Mouse (Mus musculus) embryonic facial prominence, embryonic 14.5 days (tissue): ENCODE data around the gene Cenpc1. TPM values are rescaled to one million over a fixed set of nuclear protein-coding genes. Genes with fewer than 3 reads are reported as not detected.

Experiments
- ATAC-seq: fragments of 200-750 bp; cut with Nextera tagmentation; 2 replicates; pipeline ENCODE4 v1.8.0; 2017; ENCODE audit warnings: low read depth, moderate number of reproducible peaks, moderate TSS enrichment
- DNase-seq: peaks from one replicate; pipeline ENCODE4 v3.0.0-alpha.2; 2015; ENCODE audit warnings: low spot score
- H3K27ac ChIP-seq: fragments of 300-500 bp; sonication (generic); replicated peaks from 2 replicates; pipeline ENCODE4 v1.5.1; 2014; ENCODE audit warnings: low read depth, mild to moderate bottlenecking, low read length, moderate library complexity
- H3K27me3 ChIP-seq: fragments of 300-500 bp; sonication (generic); replicated peaks from 2 replicates; pipeline ENCODE4 v1.6.1; 2014; ENCODE audit warnings: low read length; ENCODE audit not compliant: control insufficient read depth, insufficient read depth
- H3K36me3 ChIP-seq: fragments of 300-500 bp; sonication (generic); 2 replicates; pipeline ENCODE4 v1.6.1; 2014; ENCODE audit warnings: low read length, mixed read lengths; ENCODE audit not compliant: control insufficient read depth, insufficient read depth
- H3K4me1 ChIP-seq: fragments of 300-500 bp; sonication (generic); 2 replicates; pipeline ENCODE4 v1.6.1; 2014; ENCODE audit warnings: antibody characterized with exemption, low read length; ENCODE audit not compliant: control insufficient read depth, insufficient read depth
- H3K4me2 ChIP-seq: fragments of 300-500 bp; sonication (generic); 2 replicates; pipeline ENCODE4 v1.6.1; 2014; ENCODE audit warnings: low read depth, mild to moderate bottlenecking, low read length, moderate library complexity, mixed read lengths
- H3K4me3 ChIP-seq: fragments of 300-500 bp; sonication (generic); 2 replicates; pipeline ENCODE4 v1.5.1; 2014; ENCODE audit warnings: low read depth, mild to moderate bottlenecking, low read length
- H3K9ac ChIP-seq: fragments of 300-500 bp; sonication (generic); 2 replicates; pipeline ENCODE4 v1.6.1; 2014; ENCODE audit warnings: low read depth, mild to moderate bottlenecking, low read length, moderate library complexity, mixed read lengths
- H3K9me3 ChIP-seq: fragments of 300-500 bp; sonication (generic); 2 replicates; pipeline ENCODE4 v1.6.1; 2016; ENCODE audit warnings: low read length; ENCODE audit not compliant: control insufficient read depth
- WGBS: fragments of 180-500 bp; shearing (Covaris S2); extraction: QIAGEN DNeasy Blood & Tissue Kit; methylation state at CpG from one replicate; pipeline ENCODE4 v1.1.7; 2014; 5-methylcytosine and 5-hydroxymethylcytosine counted together
- polyA plus RNA-seq: library from polyadenylated mRNA; unstranded; fragments of >200 nt; fragmentation: Nextera tagmentation; extraction: Ambion mirVana; gene quantifications from 2 replicates; pipeline ENCODE4 v1.2.1, GENCODE M21; 2014

Gene Cenpc1
- polyA plus RNA-seq, 1 experiment from 2014 or later, result 25.1 TPM

DNA sequence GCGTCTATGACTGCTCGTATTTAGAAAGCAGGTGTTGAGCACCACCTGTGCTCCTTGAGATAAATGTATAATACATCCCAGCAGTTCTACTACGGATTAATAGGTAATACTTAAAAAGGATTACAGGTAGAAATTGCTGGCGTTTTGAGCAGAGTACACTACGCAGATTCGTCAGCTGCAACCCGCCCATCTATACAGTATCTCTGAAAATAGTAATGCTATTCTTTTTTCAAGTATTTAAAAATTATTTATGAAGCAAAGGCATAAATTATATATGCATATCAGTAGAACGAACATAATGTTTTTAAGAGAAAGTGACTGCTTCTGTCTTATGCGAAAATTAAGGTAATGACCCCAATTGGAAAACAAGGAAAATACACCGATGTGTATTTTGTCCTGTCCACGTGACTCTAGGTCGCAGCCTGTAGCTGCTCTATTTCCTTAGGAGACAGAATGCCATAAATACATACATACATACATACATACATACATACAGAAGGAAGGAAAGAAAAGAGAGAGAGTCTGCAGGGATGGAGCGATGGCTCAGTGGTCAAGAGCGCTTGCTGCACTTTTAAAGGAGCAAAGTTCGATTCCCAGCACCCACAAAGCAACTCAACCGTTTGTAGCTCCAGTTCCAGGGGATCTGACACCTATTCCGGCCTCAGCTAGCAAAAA, 630 bp upstream of the Cenpc1 start:
- peaks cover 10% of the 10 kb centered on the region; the same call in 1 of the 2 replicates for H3K4me1 ChIP-seq
- peak; percentile 62 for ATAC-seq
- peak; percentile 33 for DNase-seq
- under 1% methylated on average over 17 of the region's 17 CpGs for WGBS
- no peaks in the 10 kb centered on the region for H3K36me3 ChIP-seq
- peak overlapping the region; percentile 78 for H3K4me2 ChIP-seq
- no peaks in the 10 kb centered on the region for H3K9me3 ChIP-seq
- H3K27me3 ChIP-seq, result no peaks in the 10 kb centered on the region
- H3K27ac ChIP-seq, result peak overlapping the region; percentile 80
- peak overlapping the region; percentile 46 for H3K9ac ChIP-seq
- H3K4me3 ChIP-seq, result peak overlapping the region; percentile 75

DNA sequence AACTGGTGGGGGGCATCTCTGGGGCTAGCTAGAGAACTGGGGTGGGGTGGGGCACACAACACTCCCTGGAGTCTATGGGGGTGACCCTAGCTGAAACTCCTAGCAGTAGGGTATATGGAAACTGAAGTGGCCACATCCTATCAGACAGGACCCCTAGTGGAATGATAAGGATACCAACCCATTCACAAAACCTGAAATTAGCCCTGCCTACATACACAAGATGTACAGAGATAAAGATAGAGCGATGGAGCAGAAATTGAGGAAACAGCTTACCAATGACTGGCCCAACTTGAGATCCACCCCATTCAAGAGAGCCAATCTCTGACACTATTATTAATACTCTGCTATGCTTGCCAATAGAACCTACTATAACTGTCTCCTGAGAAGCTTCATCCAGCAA, 1.9 kb downstream of the Cenpc1 start:
- Histone ChIP-seq H3K9ac (no peak overlapping the region), H3K4me3 (no peak overlapping the region), H3K4me2 (peak overlapping the region; percentile 78; the same call in 1 of the 2 replicates), H3K27ac (no peak overlapping the region), H3K4me1 (peaks cover 10% of the 10 kb centered on the region; the same call in 1 of the 2 replicates), H3K27me3 (no peaks in the 10 kb centered on the region), H3K36me3 (no peaks in the 10 kb centered on the region), H3K9me3 (no peaks in the 10 kb centered on the region)
- ATAC-seq (no peak), DNase-seq (no peak)
- WGBS, result 95% methylated on average over 1 of the region's 1 CpGs

DNA sequence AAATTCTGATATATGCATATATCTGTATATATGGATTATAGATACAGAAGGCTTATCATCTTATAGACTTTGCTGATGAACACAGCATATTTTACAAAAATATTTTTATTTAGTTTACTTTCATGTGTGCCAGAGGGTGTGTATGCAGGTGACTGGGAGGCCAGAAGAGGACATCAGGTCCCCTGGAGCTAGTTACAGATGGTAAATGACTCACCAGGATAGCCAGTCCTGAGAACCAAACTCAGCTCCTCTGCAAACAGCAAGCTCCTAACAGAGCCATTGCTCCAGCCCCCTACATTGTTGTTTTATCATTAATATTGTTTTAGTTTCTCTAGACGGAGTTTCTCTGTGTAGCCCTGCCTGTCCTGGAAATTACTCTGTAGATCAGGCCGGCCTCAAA, 35.6 kb downstream of the Cenpc1 start:
- H3K4me3 ChIP-seq, result no peak overlapping the region
- H3K27ac ChIP-seq, result no peak overlapping the region
- H3K9ac ChIP-seq, result no peak overlapping the region
- peaks cover 67% of the 10 kb centered on the region for H3K36me3 ChIP-seq
- no peak overlapping the region for H3K4me2 ChIP-seq
- H3K4me1 ChIP-seq, result no peaks in the 10 kb centered on the region
- 83% methylated on average over 2 of the region's 2 CpGs for WGBS
- DNase-seq (no peak), ATAC-seq (no peak)
- no peaks in the 10 kb centered on the region for H3K9me3 ChIP-seq
- H3K27me3 ChIP-seq, result no peaks in the 10 kb centered on the region

DNA sequence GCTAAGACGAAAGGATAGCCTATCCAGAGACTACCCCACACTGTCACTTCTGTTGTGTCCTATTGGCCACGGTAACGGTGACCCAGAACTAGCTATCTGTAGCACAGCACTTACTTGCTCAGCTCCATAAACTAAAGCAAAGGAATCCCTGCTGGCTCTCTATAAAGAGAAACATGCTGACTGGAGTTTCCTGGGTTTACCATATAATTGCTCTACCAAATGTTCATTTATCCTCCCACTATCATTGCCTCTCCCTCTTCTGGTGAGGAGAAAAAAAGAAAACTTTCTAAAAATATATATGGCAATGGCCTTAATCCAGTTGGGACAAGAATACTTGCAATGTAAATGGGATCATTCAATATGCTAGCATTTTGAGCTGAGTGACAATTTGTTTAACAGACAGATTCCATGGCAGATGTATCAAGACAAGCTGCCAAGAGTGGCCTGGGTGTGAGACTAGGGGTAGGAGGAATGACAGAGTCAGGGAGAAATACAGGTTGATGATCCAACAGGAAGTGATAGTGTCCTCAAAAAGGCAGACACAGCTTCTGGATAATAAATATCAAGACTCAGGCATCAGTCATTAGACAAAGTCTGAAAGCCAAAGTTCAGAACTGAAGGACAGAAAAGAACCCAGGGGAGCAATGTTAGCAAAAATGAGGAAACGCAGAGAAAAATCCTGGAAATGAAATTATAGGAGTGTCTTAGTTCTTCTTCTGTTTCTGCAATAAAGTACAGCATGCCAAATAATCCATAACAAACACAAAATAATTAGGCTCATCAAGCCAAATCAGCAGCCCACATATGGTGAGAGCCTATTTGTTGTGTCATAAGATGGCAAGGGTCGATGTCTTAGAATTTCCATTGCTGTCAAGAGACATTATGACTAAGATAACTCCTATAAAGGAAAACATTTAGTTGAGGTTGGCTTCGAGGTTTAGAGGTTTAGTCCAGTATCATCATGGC, 68.6 kb downstream of the Cenpc1 start:
- 82% methylated on average over 6 of the region's 6 CpGs for WGBS
- H3K9ac ChIP-seq, result no peak overlapping the region
- no peaks in the 10 kb centered on the region for H3K4me1 ChIP-seq
- H3K27ac ChIP-seq, result no peak overlapping the region
- no peaks in the 10 kb centered on the region for H3K36me3 ChIP-seq
- no peaks in the 10 kb centered on the region for H3K27me3 ChIP-seq
- no peak overlapping the region for H3K4me3 ChIP-seq
- ATAC-seq (no peak), DNase-seq (no peak)
- no peaks in the 10 kb centered on the region for H3K9me3 ChIP-seq
- H3K4me2 ChIP-seq, result no peak overlapping the region

DNA sequence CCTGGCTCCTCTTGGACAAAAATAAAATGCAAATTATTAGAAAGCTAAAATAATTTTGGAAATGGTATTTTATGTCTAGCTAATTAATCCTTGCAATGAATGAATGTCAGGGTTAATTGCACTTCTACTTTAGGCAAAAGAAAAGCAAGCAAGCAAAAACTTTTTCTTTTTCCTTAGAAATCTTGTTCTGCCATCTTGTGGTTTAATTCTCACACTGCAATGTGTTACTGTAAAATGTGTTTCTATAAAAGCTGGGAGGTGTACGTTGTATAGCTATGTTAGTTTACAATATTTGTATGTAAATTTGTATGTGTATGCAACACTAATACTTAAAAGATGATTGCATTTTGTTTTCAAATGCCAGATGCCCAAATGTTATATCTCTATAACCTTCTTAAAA, 70.8 kb downstream of the Cenpc1 start:
- DNase-seq, result peak; percentile 33
- H3K4me3 ChIP-seq, result no peak overlapping the region

DNA sequence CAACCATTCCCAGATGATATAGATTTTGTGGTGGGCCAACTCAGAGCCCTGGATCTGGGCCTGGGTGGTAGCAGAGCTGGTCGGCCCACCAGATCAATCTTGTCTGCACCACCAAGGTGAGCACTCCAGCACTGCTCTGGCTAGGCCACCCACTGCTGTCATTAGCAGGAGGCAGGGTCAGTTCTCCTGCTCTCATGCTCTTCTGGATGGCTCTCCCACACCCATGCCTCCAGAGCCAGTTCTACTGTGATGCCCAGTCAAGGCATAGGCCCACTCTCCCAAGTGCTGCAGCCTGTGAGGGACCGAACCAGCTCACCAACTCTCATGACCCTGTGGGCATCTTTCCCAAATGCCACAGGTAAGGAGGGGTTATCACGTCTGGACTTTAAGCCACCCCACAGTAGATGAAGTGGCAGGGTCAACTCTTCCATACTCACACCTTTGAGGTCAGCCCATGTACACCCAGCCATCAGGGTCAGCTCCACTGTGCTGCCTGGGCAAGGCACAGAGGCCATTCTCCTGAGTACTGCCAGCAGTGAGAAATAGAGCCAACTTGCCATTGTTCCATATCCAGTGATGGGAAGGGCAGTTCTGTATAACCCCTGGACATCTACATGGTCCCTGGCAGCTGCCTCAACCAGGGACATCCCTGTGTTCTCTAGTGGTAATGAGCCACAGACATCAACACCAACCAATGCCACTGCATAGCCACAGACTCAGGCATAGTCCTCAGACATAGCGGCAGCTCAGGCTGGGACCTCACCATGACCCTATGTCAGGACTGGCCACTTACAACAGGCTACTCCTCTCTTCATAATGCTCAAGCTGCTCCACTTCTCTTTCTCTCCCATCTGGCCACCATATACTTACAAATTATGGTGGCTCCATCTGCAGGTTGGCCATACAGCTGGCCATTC, 72.3 kb downstream of the Cenpc1 start:
- no peak overlapping the region for H3K4me3 ChIP-seq
- H3K9me3 ChIP-seq, result no peaks in the 10 kb centered on the region
- H3K36me3 ChIP-seq, result no peaks in the 10 kb centered on the region
- no peaks in the 10 kb centered on the region for H3K27me3 ChIP-seq
- H3K9ac ChIP-seq, result no peak overlapping the region
- no peak overlapping the region for H3K4me2 ChIP-seq
- WGBS, result 86% methylated on average over 4 of the region's 4 CpGs
- H3K4me1 ChIP-seq, result no peaks in the 10 kb centered on the region
- ATAC-seq (0 out of 2 replicates have a peak, but pooled peaks have one; percentile 6), DNase-seq (no peak)
- no peak overlapping the region for H3K27ac ChIP-seq

More for the DNA sequence above, 70.8 kb downstream of the Cenpc1 start:
- ATAC-seq, result no peak
- no peak overlapping the region for H3K27ac ChIP-seq
- no peaks in the 10 kb centered on the region for H3K27me3 ChIP-seq
- H3K36me3 ChIP-seq, result no peaks in the 10 kb centered on the region
- H3K9ac ChIP-seq, result no peak overlapping the region
- H3K4me1 ChIP-seq, result no peaks in the 10 kb centered on the region
- no peak overlapping the region for H3K4me2 ChIP-seq
- H3K9me3 ChIP-seq, result no peaks in the 10 kb centered on the region
- 50% methylated on average over 1 of the region's 1 CpGs for WGBS

DNA sequence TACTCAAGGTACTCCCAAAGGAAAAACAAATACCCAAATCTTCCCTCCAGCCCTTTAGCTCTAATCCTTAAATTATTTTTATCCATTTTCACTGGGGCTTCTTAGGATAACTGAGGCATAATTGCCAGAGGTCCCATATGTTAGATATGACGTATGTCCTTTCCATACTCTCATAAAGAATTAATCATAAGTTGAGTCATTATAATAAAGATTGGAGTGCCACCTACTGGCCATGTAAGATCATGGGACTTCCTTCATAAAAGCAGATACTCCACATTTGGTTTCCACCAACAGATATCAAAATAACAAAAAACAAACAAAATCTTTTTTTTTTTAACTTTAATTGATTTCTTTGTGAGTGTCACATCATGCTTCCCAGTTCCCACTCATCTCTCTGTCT, 73.3 kb downstream of the Cenpc1 start:
- peak; percentile 53 for DNase-seq

DNA sequence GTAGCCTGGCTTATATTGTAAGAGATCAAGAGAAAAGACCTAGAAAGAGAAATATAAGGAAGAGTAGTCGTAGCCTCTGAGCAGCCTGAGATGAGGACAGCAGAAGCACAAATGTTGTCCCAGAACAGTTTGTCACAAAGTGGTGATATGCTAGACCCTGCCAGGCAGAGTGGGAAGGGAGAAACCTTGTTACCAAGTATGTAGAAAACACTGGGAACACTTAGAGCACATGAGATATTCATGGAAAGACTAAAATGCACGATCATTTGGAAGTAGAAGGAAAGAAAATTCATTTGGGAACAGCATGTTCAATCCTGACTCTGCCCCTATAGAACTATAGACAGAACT, 77.9 kb downstream of the Cenpc1 start:
- Histone ChIP-seq H3K4me2 (no peak overlapping the region), H3K4me3 (no peak overlapping the region), H3K36me3 (no peaks in the 10 kb centered on the region), H3K27me3 (no peaks in the 10 kb centered on the region), H3K9ac (no peak overlapping the region), H3K27ac (no peak overlapping the region), H3K9me3 (no peaks in the 10 kb centered on the region), H3K4me1 (no peaks in the 10 kb centered on the region)
- ATAC-seq (no peak), DNase-seq (no peak)
- 80% methylated on average over 2 of the region's 2 CpGs for WGBS

More for the DNA sequence above, 73.3 kb downstream of the Cenpc1 start:
- H3K9ac ChIP-seq, result no peak overlapping the region
- H3K36me3 ChIP-seq, result no peaks in the 10 kb centered on the region
- H3K9me3 ChIP-seq, result no peaks in the 10 kb centered on the region
- H3K27me3 ChIP-seq, result no peaks in the 10 kb centered on the region
- H3K4me3 ChIP-seq, result no peak overlapping the region
- no peak overlapping the region for H3K4me2 ChIP-seq
- no peaks in the 10 kb centered on the region for H3K4me1 ChIP-seq
- no peak for ATAC-seq
- no peak overlapping the region for H3K27ac ChIP-seq
- 23% methylated on average over 1 of the region's 1 CpGs for WGBS
